Mouse (Mus musculus) gastrocnemius, adult 8-10 months (tissue): ENCODE results near the gene Tbx3. TPM values are rescaled to one million over a fixed set of nuclear protein-coding genes. Genes with fewer than 3 reads are reported as not detected.

Experiments
- DNase-seq, 2 experiments: peaks; one replicate each; pipeline ENCODE4 v3.0.0; 2022; ENCODE audit warnings: low spot score in 2 of 2
- total RNA-seq, 4 experiments: library from RNA; stranded (reverse); gene quantifications; 2 replicates each; pipeline ENCODE4 v1.2.4; 2022

Gene Tbx3
- total RNA-seq, 4 experiments from 2014 or later: 1.5 to 5.8 (median 3.2) TPM

GRCm38 (mm10) chr5:119679614-119680328, 9.3 kb downstream of the Tbx3 start:
- DNase-seq: no peak

DNA sequence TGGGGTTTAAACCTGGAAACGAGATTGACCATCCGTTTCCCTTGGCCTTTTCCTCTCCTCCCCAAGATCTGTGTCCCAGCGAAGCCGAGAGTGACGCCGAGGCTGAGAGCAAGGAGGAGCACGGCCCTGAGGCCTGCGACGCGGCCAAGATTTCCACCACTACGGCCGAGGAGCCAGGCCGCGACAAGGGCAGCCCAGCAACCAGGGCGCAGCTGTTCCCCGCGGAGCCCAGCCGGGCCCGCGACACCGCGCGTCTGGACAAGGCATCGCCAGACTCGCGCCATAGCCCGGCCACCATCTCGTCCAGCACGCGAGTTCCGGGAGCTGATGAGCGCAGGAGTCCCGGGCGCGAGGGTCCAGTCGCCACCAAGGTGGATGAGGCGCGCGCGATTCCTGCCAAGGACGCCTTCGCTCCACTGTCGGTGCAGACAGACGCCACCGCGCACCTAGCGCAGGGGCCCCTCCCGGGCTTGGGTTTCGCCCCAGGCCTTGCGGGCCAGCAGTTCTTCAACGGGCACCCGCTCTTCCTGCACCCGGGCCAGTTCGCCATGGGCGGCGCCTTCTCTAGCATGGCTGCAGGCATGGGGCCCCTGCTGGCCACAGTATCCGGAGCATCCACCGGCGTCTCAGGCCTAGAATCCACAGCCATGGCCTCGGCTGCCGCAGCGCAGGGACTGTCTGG, 10.0 kb downstream of the Tbx3 start:
- no peak for DNase-seq

DNA sequence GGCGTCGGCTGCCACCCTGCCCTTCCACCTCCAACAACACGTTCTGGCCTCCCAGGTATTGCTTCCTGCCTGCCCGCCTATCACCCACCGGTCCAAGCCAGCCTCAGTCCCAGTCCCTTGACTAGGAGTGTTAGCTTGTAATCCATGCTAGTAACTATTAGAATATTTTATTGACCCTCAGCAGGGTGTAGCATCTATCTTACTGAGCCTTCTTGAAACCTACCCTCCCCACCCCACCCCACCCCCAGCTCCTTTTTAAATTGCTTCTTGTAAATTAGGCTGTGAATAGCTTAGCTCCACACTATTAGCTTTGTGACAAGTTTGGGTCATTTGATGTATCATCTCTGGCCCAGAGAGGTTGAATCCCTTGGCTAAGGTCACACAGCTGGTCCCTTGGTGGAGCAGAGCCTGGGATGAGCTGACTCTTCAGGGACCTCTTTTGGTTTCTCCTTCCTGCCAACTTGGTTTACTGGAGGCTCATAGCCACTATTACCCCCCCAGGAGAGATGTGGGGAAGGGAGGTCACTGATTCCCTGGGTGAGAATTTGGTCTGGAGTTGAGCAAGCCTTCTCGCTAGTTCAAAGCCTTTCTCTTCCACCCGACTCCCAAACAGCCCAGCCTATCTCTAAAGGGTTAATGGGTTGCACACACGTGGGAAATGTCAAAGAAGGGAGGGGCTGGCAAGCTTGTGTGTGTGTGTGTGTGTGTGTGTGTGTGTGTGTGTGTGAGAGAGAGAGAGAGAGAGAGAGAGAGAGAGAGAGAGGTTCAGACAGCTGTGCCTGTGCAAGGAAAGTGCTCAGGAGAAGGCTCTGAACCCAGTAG, 10.8 kb downstream of the Tbx3 start:
- no peak for DNase-seq

- no peak for DNase-seq
Measured at GRCm38 (mm10) chr5:119681833-119682210, 11.4 kb downstream of the Tbx3 start.

- no peak for DNase-seq
Measured at GRCm38 (mm10) chr5:119682646-119683515, 12.4 kb downstream of the Tbx3 start.

DNA sequence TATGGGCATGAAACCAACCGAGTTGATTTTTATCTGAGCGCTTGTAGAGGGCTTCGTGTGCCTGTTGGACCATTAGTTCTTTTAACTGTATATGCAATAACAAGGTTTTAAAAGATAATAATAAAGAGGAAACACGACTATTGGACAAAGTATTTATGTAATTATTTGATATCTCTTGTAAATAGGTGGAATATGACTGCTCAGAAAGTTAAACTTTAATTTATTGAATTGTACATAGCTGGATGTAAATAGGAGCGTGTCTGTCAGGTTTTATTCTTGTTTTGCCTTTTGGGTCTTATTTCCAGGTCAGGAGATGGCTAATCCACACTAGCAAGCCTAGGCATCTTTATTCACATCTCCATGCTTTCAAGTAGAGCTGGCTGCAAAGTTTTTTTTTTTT, 13.4 kb downstream of the Tbx3 start:
- no peak for DNase-seq

GRCm38 (mm10) chr5:119684701-119685391, 14.4 kb downstream of the Tbx3 start:
- DNase-seq: no peak

- no peak for DNase-seq
Measured at GRCm38 (mm10) chr5:119685446-119686198, 15.2 kb downstream of the Tbx3 start.

DNA sequence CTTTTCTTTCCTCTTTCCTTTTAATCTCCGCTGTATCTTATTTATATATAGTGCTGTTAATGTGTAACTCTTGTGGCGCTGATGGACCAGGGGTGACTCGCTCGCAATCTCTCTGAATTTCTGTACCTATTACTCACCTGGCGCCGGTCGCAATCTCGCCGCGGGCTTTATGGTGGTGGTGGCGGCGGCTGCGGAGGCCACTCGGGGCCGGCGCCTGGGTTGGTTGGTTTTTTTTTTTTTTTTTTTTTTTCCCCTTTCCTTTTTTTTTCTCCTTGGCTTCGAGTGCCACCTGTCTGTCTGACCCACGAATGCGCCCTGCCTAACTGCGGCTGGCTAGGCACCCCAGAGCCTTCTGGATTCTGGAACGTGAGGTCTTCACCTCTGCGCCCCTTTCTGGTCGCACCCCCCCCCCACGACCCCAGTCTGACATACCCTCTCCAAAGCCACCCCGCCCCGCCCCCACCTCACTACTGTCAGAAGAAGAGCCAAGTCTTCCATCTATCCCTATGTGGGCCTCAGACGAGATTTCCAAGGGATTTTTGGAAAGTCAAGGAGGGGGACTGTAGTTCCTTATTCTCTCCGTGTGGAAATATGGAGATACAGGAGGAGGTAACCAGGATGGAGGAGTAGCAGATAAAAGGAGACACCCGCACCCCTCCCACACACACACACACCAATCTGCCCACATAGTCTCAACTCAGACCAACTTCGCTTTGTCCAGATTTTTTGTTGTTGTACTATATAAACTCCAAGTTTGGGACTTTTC, 15.9 kb downstream of the Tbx3 start:
- no peak for DNase-seq

DNA sequence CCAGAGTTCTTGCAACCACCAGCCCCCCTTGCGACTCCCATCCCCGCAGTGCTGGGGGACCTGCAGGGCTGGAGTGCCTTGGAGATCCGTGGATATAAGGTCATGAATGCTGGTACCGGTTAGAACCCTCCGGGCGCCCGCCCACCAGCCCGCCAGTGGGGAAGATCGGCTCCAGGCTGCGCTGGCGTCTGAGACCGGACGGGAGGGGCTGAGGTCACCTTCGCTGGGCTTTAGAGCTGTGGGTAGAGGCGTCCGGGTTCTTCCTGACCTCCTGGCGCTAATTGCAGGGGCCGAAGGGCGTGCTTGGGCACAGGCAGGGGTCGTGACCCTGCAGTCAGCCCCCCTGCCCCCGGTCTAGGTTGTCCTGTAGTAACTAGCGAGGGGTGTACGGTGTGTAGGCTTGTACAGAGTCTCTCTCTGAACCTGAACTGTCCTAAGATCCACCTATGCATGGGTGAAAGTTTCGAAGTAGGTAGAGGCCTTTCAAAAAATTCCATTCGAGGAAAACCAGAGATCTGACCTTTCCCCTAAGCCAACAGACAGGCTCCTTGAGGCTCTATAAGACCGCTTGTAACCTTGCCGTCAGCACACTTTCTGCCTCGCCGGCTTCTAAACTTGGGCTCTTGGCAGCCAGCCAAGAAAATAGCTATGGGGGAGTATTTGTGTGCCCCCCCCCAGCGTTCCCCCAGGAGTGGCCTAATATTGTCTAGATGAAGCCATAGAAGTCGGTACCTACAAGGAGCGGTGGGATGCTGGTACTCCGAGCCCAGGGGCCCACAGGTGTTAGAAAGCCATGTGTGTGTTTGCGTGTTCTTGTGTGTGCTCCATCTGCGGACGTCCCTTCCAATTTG, 16.8 kb downstream of the Tbx3 start:
- DNase-seq: no peak

DNA sequence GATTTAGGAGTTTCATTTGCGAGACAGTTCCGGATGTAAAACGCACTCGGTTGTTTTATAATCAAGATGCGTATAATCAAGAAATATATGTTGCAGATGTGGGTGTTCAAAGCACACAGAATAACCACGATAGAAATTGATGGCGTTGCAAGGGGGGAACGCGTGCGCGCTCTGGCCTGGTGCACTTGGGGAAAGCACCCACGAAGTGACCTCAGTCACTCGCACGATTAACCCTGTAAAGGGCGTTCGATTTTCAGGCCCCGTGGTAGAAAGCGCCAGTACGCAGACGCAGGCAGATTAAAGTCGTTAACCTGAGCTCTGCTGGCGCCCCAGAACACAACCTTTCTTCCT, 17.4 kb downstream of the Tbx3 start:
- DNase-seq: no peak

DNA sequence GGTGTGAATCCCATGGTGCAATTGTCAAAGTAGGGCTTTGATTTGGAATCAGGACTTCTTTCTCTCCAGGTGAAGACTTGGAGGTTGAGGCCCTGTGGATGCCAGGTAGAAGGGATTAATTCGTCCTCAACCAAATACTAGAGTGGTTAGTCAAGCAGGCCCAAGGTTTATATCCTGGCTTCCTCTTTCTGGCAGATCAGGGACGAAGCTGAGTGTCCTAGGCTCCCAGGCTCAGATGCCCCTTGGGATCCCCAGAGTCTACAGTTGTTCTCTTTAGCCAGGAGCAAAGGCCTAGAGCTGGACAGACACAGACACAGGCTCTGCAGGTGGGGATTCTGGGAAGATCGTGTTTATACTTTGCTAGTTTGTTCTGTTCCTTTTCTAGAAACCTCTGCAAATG, 17.8 kb downstream of the Tbx3 start:
- DNase-seq: no peak

GRCm38 (mm10) chr5:119688914-119689420, 18.5 kb downstream of the Tbx3 start:
- no peak for DNase-seq

DNA sequence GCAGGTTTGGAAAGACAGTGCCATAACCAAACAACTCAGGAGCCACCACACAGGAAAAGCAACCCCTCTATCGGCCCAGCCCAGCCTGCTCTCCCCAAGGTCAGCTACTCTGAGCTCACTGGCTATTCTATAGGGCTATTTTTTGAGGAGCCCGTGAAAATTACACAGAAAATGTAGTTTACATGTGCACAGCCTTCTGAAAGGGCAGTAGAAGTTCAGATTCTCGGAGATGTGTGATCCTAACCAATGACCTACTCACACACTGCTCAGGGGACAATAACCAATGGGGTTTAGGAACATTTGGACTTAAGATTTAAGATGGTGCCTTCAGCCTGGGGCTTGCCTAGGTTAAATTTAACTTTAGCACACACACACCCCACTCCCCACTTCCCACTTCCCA, 19.0 kb downstream of the Tbx3 start:
- no peak for DNase-seq

GRCm38 (mm10) chr5:119691075-119691474, 20.6 kb downstream of the Tbx3 start:
- DNase-seq: no peak

DNA sequence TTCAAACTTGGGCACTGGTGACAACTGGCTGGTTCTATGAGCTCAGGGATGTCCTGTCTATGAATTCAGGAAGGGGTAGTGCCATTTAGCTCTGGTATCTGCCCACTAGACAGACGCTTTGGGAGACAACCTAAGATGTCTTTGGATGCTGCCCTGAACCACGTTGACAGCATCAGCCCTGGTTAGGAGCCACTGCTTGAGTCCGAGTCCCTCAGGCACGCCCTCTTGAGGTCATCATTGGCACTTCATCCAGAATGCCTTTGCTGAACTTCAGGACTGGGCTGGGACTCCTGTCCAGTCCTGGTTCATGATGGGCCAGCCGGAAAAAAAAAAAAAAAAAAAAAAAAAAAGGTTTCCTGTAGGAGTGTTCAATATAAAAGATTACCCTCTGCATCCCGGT, 22.0 kb downstream of the Tbx3 start:
- no peak for DNase-seq

GRCm38 (mm10) chr5:119694914-119695313, 24.4 kb downstream of the Tbx3 start:
- DNase-seq: no peak

DNA sequence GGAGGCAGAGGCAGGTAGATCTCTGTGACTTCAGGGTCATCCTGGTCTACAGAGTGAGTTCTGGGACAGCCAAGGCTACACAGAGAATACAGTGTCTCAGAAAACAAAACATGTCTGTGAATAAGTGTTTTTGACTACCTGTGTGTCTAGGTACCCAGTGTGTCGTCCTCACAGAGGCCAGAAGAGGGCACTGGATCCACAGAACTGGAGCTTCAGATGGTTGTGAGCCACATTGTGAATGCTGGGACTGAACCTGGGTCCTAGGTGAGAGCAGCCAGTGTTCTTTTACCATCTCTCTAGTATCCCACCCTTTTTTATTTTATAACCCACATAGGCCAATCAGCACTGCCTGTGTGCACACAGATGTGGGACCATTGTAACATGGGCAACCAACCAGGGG, 32.6 kb downstream of the Tbx3 start:
- DNase-seq: no peak
